ENCODE assay signal across 9 mouse cellular contexts in genomic region chr11:53297947-53298860, GRCm38 (mm10). TPM values are rescaled to one million over a fixed set of nuclear protein-coding genes. Genes with fewer than 3 reads are reported as not detected.
DNase-seq lines count a peak whose midpoint lies in the region; ATAC-seq lines count a peak whose summit lies in the region.
"Had no signal": no experiment of that assay in that cellular context is flagged by ENCODE, and none has a peak within 500 bp of the region (broad histone marks: within the 10 kb centered on the region; RNA-seq: fewer than 3 reads in every experiment).

No protein-coding gene starts in this region.

- no peaks in the 10 kb centered on the region for H3K9me3 ChIP-seq in heart, embryonic 11.5 days (replicated peaks; ENCODE audit: control insufficient read depth, low read length)
- no peaks in the 10 kb centered on the region for H3K9me3 ChIP-seq in embryonic facial prominence, embryonic 12.5 days
- no peaks in the 10 kb centered on the region for H3K9me3 ChIP-seq in intestine, embryonic 15.5 days
- H3K9me3 ChIP-seq in midbrain, embryonic 11.5 days (ENCODE audit: control insufficient read depth, low read length), result no peaks in the 10 kb centered on the region

- H3K9ac ChIP-seq in heart, embryonic 11.5 days (ENCODE audit: low read depth, low read length), result peak overlapping the region; percentile 91; the same call in 1 of the 2 replicates
- peak overlapping the region; percentile 99; the same call in 1 of the 2 replicates for H3K9ac ChIP-seq in embryonic facial prominence, embryonic 12.5 days
- no peak overlapping the region for H3K9ac ChIP-seq in intestine, embryonic 15.5 days
- H3K9ac ChIP-seq in midbrain, embryonic 11.5 days (ENCODE audit: low read length), result no peak overlapping the region

- ATAC-seq in heart, embryonic 11.5 days (replicated peaks; ENCODE audit: insufficient number of reproducible peaks, low FRiP score, low TSS enrichment), result no peak
- no peak for ATAC-seq in embryonic facial prominence, embryonic 12.5 days (ENCODE audit: insufficient number of reproducible peaks, insufficient read depth, low FRiP score, low TSS enrichment)
- ATAC-seq in intestine, embryonic 15.5 days, result no peak
- no peak for ATAC-seq in midbrain, embryonic 11.5 days (ENCODE audit: low FRiP score)
- ATAC-seq in frontal cortex, adult (ENCODE audit: low TSS enrichment), result no peak

- DNase-seq in heart, postnatal 25 days (ENCODE audit: low spot score), result no peak
- peak; percentile 78 for DNase-seq in midbrain, embryonic 11.5 days (ENCODE audit: low spot score, missing footprints)
- DNase-seq in layer of hippocampus, postnatal 36 days, result no peak
- no peak for DNase-seq in layer of hippocampus, postnatal 14 days (ENCODE audit: low spot score in 2 of 2)
- DNase-seq: cerebellum, postnatal 36 days had no signal

- H3K4me1 ChIP-seq in heart, embryonic 11.5 days (ENCODE audit: control insufficient read depth, insufficient read depth, low read length), result peaks cover 27% of the 10 kb centered on the region
- H3K4me1 ChIP-seq in embryonic facial prominence, embryonic 12.5 days, result peaks cover 22% of the 10 kb centered on the region
- H3K4me1 ChIP-seq in intestine, embryonic 15.5 days (replicated peaks), result peaks cover 20% of the 10 kb centered on the region
- peaks cover 17% of the 10 kb centered on the region for H3K4me1 ChIP-seq in midbrain, embryonic 11.5 days (ENCODE audit: control insufficient read depth, insufficient read depth, low read length)

- intact Hi-C loops in heart, postnatal 25 days (cut with DNase I), result no loop called here

- H3K36me3 ChIP-seq in heart, embryonic 11.5 days (ENCODE audit: control insufficient read depth, insufficient read depth, low read length), result no peaks in the 10 kb centered on the region; the same call in 1 of the 2 replicates
- 0 out of 2 replicates have a peak, but pooled peaks cover 8% of the 10 kb centered on the region for H3K36me3 ChIP-seq in embryonic facial prominence, embryonic 12.5 days
- H3K36me3 ChIP-seq in intestine, embryonic 15.5 days, result no peaks in the 10 kb centered on the region
- H3K36me3 ChIP-seq in midbrain, embryonic 11.5 days (ENCODE audit: control insufficient read depth, insufficient read depth, low read length), result no peaks in the 10 kb centered on the region

- peak overlapping the region; percentile 73 for H3K4me2 ChIP-seq in heart, embryonic 11.5 days
- H3K4me2 ChIP-seq in embryonic facial prominence, embryonic 12.5 days (replicated peaks), result peak overlapping the region; percentile 73
- peak overlapping the region; percentile 54 for H3K4me2 ChIP-seq in intestine, embryonic 15.5 days (replicated peaks)
- H3K4me2 ChIP-seq in midbrain, embryonic 11.5 days, result peak overlapping the region; percentile 78

- H3K27ac ChIP-seq in heart, embryonic 11.5 days (ENCODE audit: low read depth, low read length), result no peak overlapping the region
- no peak overlapping the region for H3K27ac ChIP-seq in embryonic facial prominence, embryonic 12.5 days
- H3K27ac ChIP-seq in intestine, embryonic 15.5 days, result no peak overlapping the region
- H3K27ac ChIP-seq in midbrain, embryonic 11.5 days (ENCODE audit: low read depth, low read length), result no peak overlapping the region

- no peaks in the 10 kb centered on the region for H3K27me3 ChIP-seq in heart, embryonic 11.5 days (ENCODE audit: control insufficient read depth, insufficient read depth, low read length)
- H3K27me3 ChIP-seq in embryonic facial prominence, embryonic 12.5 days, result no peaks in the 10 kb centered on the region
- H3K27me3 ChIP-seq in intestine, embryonic 15.5 days (replicated peaks), result no peaks in the 10 kb centered on the region
- H3K27me3 ChIP-seq in midbrain, embryonic 11.5 days (ENCODE audit: control insufficient read depth, insufficient read depth, low read length), result no peaks in the 10 kb centered on the region

- 84% methylated on average over 7 of the region's 7 CpGs for WGBS in heart, embryonic 11.5 days (ENCODE audit: insufficient replicate concordance)
- whole genome bisulfite sequencing in embryonic facial prominence, embryonic 12.5 days, result 84% methylated on average over 7 of the region's 7 CpGs
- WGBS in intestine, embryonic 15.5 days, result 83% methylated on average over 7 of the region's 7 CpGs
- WGBS in midbrain, embryonic 11.5 days, result 93% methylated on average over 7 of the region's 7 CpGs

- peak overlapping the region; percentile 78 for H3K4me3 ChIP-seq in heart, embryonic 11.5 days (ENCODE audit: low read depth, low read length)
- peak overlapping the region; percentile 99 for H3K4me3 ChIP-seq in embryonic facial prominence, embryonic 12.5 days
- peak overlapping the region; percentile 100 for H3K4me3 ChIP-seq in intestine, embryonic 15.5 days (replicated peaks)
- H3K4me3 ChIP-seq in midbrain, embryonic 11.5 days (ENCODE audit: low read depth, low read length), result no peak overlapping the region

RNA-seq across cellular contexts. Expression of gene Hspa4, which starts 2.1 kb away (rescaled TPM):
- 84.1 and 101 TPM in 2 replicates for polyA plus RNA-seq in heart, embryonic 11.5 days (2014; fragmentation: Nextera tagmentation; extraction: Ambion mirVana)
- total RNA-seq in heart, postnatal 25 days (2021), result 100 to 1,000 TPM; 124 to 135 TPM
- 103 and 110 TPM in 2 replicates for polyA plus RNA-seq in embryonic facial prominence, embryonic 12.5 days (2016; fragmentation: Nextera tagmentation; extraction: Ambion mirVana)
- polyA plus RNA-seq in intestine, embryonic 15.5 days (2015; fragmentation: Nextera tagmentation; extraction: Ambion mirVana), result 103 and 106 TPM in 2 replicates
- polyA plus RNA-seq in midbrain, embryonic 11.5 days (2014; fragmentation: Nextera tagmentation; extraction: Ambion mirVana), result 111 and 117 TPM in 2 replicates
- total RNA-seq in layer of hippocampus, postnatal 36 days (2021), result 100 to 1,000 TPM; 182 to 194 TPM
- total RNA-seq in layer of hippocampus, postnatal 14 days (2021), result 100 to 1,000 TPM; 177 to 192 TPM

RNA-seq across cellular contexts. Expression of gene Zcchc10, which starts 26.3 kb away (rescaled TPM):
- polyA plus RNA-seq in heart, embryonic 11.5 days (2014; fragmentation: Nextera tagmentation; extraction: Ambion mirVana), result 21.3 and 24.9 TPM in 2 replicates
- 1 to 10 TPM; 6.1 to 7.9 TPM for total RNA-seq in heart, postnatal 25 days (2021)
- 19.2 and 21.8 TPM in 2 replicates for polyA plus RNA-seq in embryonic facial prominence, embryonic 12.5 days (2016; fragmentation: Nextera tagmentation; extraction: Ambion mirVana)
- polyA plus RNA-seq in intestine, embryonic 15.5 days (2015; fragmentation: Nextera tagmentation; extraction: Ambion mirVana), result 14.2 and 17.5 TPM in 2 replicates
- 26.9 and 27.3 TPM in 2 replicates for polyA plus RNA-seq in midbrain, embryonic 11.5 days (2014; fragmentation: Nextera tagmentation; extraction: Ambion mirVana)
- total RNA-seq in layer of hippocampus, postnatal 36 days (2021), result 10 to 100 TPM in 1 of 2 experiments, 1 to 10 TPM in 1; 9.6 to 10.7 TPM
- 10 to 100 TPM in 1 of 2 experiments, 1 to 10 TPM in 1; 8.2 to 10.7 TPM for total RNA-seq in layer of hippocampus, postnatal 14 days (2021)

RNA-seq across cellular contexts. Expression of gene Aff4, which starts 52.4 kb away (rescaled TPM):
- 29.3 and 54.4 TPM in 2 replicates for polyA plus RNA-seq in heart, embryonic 11.5 days (2014; fragmentation: Nextera tagmentation; extraction: Ambion mirVana)
- total RNA-seq in heart, postnatal 25 days (2021), result 10 to 100 TPM; 84.5 to 91.1 TPM
- 70.3 and 71.1 TPM in 2 replicates for polyA plus RNA-seq in embryonic facial prominence, embryonic 12.5 days (2016; fragmentation: Nextera tagmentation; extraction: Ambion mirVana)
- 33.7 and 35.4 TPM in 2 replicates for polyA plus RNA-seq in intestine, embryonic 15.5 days (2015; fragmentation: Nextera tagmentation; extraction: Ambion mirVana)
- polyA plus RNA-seq in midbrain, embryonic 11.5 days (2014; fragmentation: Nextera tagmentation; extraction: Ambion mirVana), result 43.5 and 43.7 TPM in 2 replicates
- total RNA-seq in layer of hippocampus, postnatal 36 days (2021), result 100 to 1,000 TPM; 228 to 265 TPM
- 100 to 1,000 TPM; 220 to 224 TPM for total RNA-seq in layer of hippocampus, postnatal 14 days (2021)

Comparison
In these comparisons a context has a peak if more than half of its experiments do, and no peak if none do; other contexts are left out.
1. H3K9ac ChIP-seq: peak in heart, embryonic 11.5 days (single experiment) and embryonic facial prominence, embryonic 12.5 days (single experiment); none in intestine, embryonic 15.5 days (single experiment) and midbrain, embryonic 11.5 days (single experiment).
2. Peak in every context shown above with its lines, with median percentiles within 50 percentile points of each other: H3K4me2 ChIP-seq.